ENCODE assay signal across 9 mouse cellular contexts in the genomic region with DNA sequence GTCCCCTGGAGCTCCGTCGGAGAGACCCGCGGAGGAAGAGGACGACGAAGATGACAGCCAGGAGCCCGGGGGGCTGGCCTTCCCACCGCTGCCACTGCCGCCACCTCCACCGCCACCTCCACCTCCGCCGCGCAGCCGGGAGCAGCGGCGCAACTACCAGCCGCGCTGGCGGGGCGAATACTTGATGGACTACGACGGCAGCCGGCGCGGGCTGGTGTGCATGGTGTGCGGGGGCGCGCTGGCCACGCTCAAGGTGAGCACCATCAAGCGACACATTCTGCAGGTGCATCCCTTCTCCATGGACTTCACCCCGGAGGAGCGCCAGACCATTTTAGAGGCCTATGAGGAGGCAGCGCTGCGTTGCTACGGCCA. TPM values are rescaled to one million over a fixed set of nuclear protein-coding genes. Genes with fewer than 3 reads are reported as not detected.
DNase-seq lines count a peak whose midpoint lies in the region; ATAC-seq and TF ChIP-seq lines count a peak whose summit lies in the region.
"Had no signal": no experiment of that assay in that cellular context is flagged by ENCODE, and none has a peak within 500 bp of the region (broad histone marks: within the 10 kb centered on the region; RNA-seq: fewer than 3 reads in every experiment).

No protein-coding gene starts in this region.

- H3K4me1 ChIP-seq in kidney, postnatal 0 days (replicated peaks; ENCODE audit: insufficient read depth, low read length): peaks cover 41% of the 10 kb centered on the region
- peaks cover 47% of the 10 kb centered on the region for H3K4me1 ChIP-seq in embryonic facial prominence, embryonic 14.5 days (ENCODE audit: control insufficient read depth, insufficient read depth, low read length)
- H3K4me1 ChIP-seq in intestine, embryonic 14.5 days (replicated peaks; ENCODE audit: control insufficient read depth, insufficient read depth, low read length): peaks cover 60% of the 10 kb centered on the region
- H3K4me1 ChIP-seq in midbrain, postnatal 0 days (ENCODE audit: insufficient read depth, low read length): peaks cover 16% of the 10 kb centered on the region

- TF ChIP-seq CTCF in kidney, postnatal 0 days (IDR thresholded peaks at IDR 0.05; ENCODE audit: low read depth): no peak
- no peak for TF ChIP-seq CTCF in midbrain, postnatal 0 days (IDR thresholded peaks at IDR 0.05)

- ATAC-seq in kidney, postnatal 0 days (replicated peaks; ENCODE audit: low FRiP score, low read depth): peak; percentile 0; the same call in 1 of the 2 replicates
- no peak for ATAC-seq in embryonic facial prominence, embryonic 14.5 days (ENCODE audit: low read depth)
- ATAC-seq in intestine, embryonic 14.5 days (replicated peaks; ENCODE audit: low FRiP score, low TSS enrichment, low read depth): no peak
- ATAC-seq in midbrain, postnatal 0 days (ENCODE audit: low FRiP score): peak; percentile 1; the same call in 1 of the 2 replicates

- no peak overlapping the region for H3K27ac ChIP-seq in kidney, postnatal 0 days
- H3K27ac ChIP-seq in embryonic facial prominence, embryonic 14.5 days (replicated peaks; ENCODE audit: low read depth, low read length): peak overlapping the region; percentile 65
- H3K27ac ChIP-seq in intestine, embryonic 14.5 days (ENCODE audit: low read depth): peak overlapping the region; percentile 33
- H3K27ac ChIP-seq in midbrain, postnatal 0 days (ENCODE audit: low read depth, low read length): peak overlapping the region; percentile 74

- no peaks in the 10 kb centered on the region for H3K27me3 ChIP-seq in kidney, postnatal 0 days (ENCODE audit: insufficient read depth, low read length)
- no peaks in the 10 kb centered on the region for H3K27me3 ChIP-seq in embryonic facial prominence, embryonic 14.5 days (replicated peaks; ENCODE audit: control insufficient read depth, insufficient read depth, low read length)
- no peaks in the 10 kb centered on the region for H3K27me3 ChIP-seq in intestine, embryonic 14.5 days (replicated peaks; ENCODE audit: control insufficient read depth, insufficient read depth, low read length)
- no peaks in the 10 kb centered on the region for H3K27me3 ChIP-seq in midbrain, postnatal 0 days (ENCODE audit: insufficient read depth, low read length)
- H3K27me3 ChIP-seq: Patski had no signal

- peak; percentile 35 for DNase-seq in kidney, postnatal 0 days (ENCODE audit: low spot score)
- DNase-seq in kidney, adult 9 months: no peak
- no peak for DNase-seq in embryonic facial prominence, embryonic 14.5 days (ENCODE audit: low spot score)
- DNase-seq in intestine, embryonic 14.5 days (ENCODE audit: low spot score): peak; percentile 74
- no peak for DNase-seq in midbrain, postnatal 0 days (ENCODE audit: low spot score)
- DNase-seq in gastrocnemius, postnatal 10 days: no peak
- DNase-seq in yolk sac, embryonic 10.5 days (ENCODE audit: low spot score): no peak
- no peak for DNase-seq in retina, postnatal 1 day

- WGBS in kidney, postnatal 0 days: 13% methylated on average over 34 of the region's 35 CpGs
- 18% methylated on average over 12 of the region's 35 CpGs for WGBS in embryonic facial prominence, embryonic 14.5 days
- WGBS in intestine, embryonic 14.5 days: 29% methylated on average over 35 of the region's 35 CpGs
- 6% methylated on average over 32 of the region's 35 CpGs for WGBS in midbrain, postnatal 0 days

- H3K9me3 ChIP-seq in kidney, postnatal 0 days (replicated peaks; ENCODE audit: low read length): no peaks in the 10 kb centered on the region
- no peaks in the 10 kb centered on the region for H3K9me3 ChIP-seq in embryonic facial prominence, embryonic 14.5 days (ENCODE audit: control insufficient read depth, low read length)
- H3K9me3 ChIP-seq in intestine, embryonic 14.5 days (ENCODE audit: control insufficient read depth, low read length): no peaks in the 10 kb centered on the region
- no peaks in the 10 kb centered on the region for H3K9me3 ChIP-seq in midbrain, postnatal 0 days (ENCODE audit: low read length)

- H3K9ac ChIP-seq in kidney, postnatal 0 days (ENCODE audit: low read depth, low read length): peak overlapping the region; percentile 50; the same call in 1 of the 2 replicates
- H3K9ac ChIP-seq in embryonic facial prominence, embryonic 14.5 days (ENCODE audit: low read depth, low read length): peak overlapping the region; percentile 50
- H3K9ac ChIP-seq in intestine, embryonic 14.5 days (ENCODE audit: low read length): peak overlapping the region; percentile 3; the same call in 1 of the 2 replicates
- peak overlapping the region; percentile 64 for H3K9ac ChIP-seq in midbrain, postnatal 0 days (replicated peaks; ENCODE audit: low read length, poor library complexity, severe bottlenecking)

- peak overlapping the region; percentile 22 for H3K4me3 ChIP-seq in kidney, postnatal 0 days (replicated peaks; ENCODE audit: low read depth, low read length)
- H3K4me3 ChIP-seq in embryonic facial prominence, embryonic 14.5 days (ENCODE audit: low read depth, low read length): peak overlapping the region; percentile 22
- H3K4me3 ChIP-seq in intestine, embryonic 14.5 days (ENCODE audit: low read depth, low read length): peak overlapping the region; percentile 13; the same call in 1 of the 2 replicates
- H3K4me3 ChIP-seq in midbrain, postnatal 0 days (ENCODE audit: low read depth, low read length): peak overlapping the region; percentile 37

- peak overlapping the region; percentile 51 for H3K4me2 ChIP-seq in kidney, postnatal 0 days (ENCODE audit: low read length)
- peak overlapping the region; percentile 48 for H3K4me2 ChIP-seq in embryonic facial prominence, embryonic 14.5 days (ENCODE audit: low read depth, low read length)
- peak overlapping the region; percentile 36 for H3K4me2 ChIP-seq in intestine, embryonic 14.5 days (ENCODE audit: low read length)
- peak overlapping the region; percentile 50 for H3K4me2 ChIP-seq in midbrain, postnatal 0 days (ENCODE audit: low read depth, low read length, poor library complexity, severe bottlenecking)

- peaks cover 31% of the 10 kb centered on the region for H3K36me3 ChIP-seq in kidney, postnatal 0 days (ENCODE audit: insufficient read depth, low read length)
- H3K36me3 ChIP-seq in embryonic facial prominence, embryonic 14.5 days (ENCODE audit: control insufficient read depth, insufficient read depth, low read length): peaks cover 78% of the 10 kb centered on the region
- H3K36me3 ChIP-seq in intestine, embryonic 14.5 days (ENCODE audit: control insufficient read depth, insufficient read depth, low read length): peaks cover 74% of the 10 kb centered on the region
- H3K36me3 ChIP-seq in midbrain, postnatal 0 days (ENCODE audit: insufficient read depth, low read length): peaks cover 6% of the 10 kb centered on the region

RNA-seq across cellular contexts. Expression of a gene that starts 5.2 kb away (rescaled TPM):
- polyA plus RNA-seq in kidney, postnatal 0 days (2015; fragmentation: Nextera tagmentation; extraction: Ambion mirVana): 4.8 and 5.2 TPM in 2 replicates
- polyA plus RNA-seq in embryonic facial prominence, embryonic 14.5 days (2014; fragmentation: Nextera tagmentation; extraction: Ambion mirVana): 10.3 and 11.2 TPM in 2 replicates
- 9.1 and 9.4 TPM in 2 replicates for polyA plus RNA-seq in intestine, embryonic 14.5 days (2014; fragmentation: Nextera tagmentation; extraction: Ambion mirVana)
- 108 and 112 TPM in 2 replicates for total RNA-seq in midbrain, postnatal 0 days (2014; rRNA removed)
- 7.6 and 8.1 TPM in 2 replicates for polyA plus RNA-seq in midbrain, postnatal 0 days (2015; fragmentation: Nextera tagmentation; extraction: Ambion mirVana)
- 10 to 100 TPM; 14.6 to 22.1 TPM for total RNA-seq in gastrocnemius, postnatal 10 days (2021)

RNA-seq across cellular contexts. Expression of a gene that starts 39.8 kb away (rescaled TPM):
- polyA plus RNA-seq in kidney, postnatal 0 days (2015; fragmentation: Nextera tagmentation; extraction: Ambion mirVana): 19.2 and 21.9 TPM in 2 replicates
- 18.8 and 23.5 TPM in 2 replicates for polyA plus RNA-seq in embryonic facial prominence, embryonic 14.5 days (2014; fragmentation: Nextera tagmentation; extraction: Ambion mirVana)
- 23.7 and 24.3 TPM in 2 replicates for polyA plus RNA-seq in intestine, embryonic 14.5 days (2014; fragmentation: Nextera tagmentation; extraction: Ambion mirVana)
- 35.2 and 38.8 TPM in 2 replicates for total RNA-seq in midbrain, postnatal 0 days (2014; rRNA removed)
- polyA plus RNA-seq in midbrain, postnatal 0 days (2015; fragmentation: Nextera tagmentation; extraction: Ambion mirVana): 19.2 and 19.8 TPM in 2 replicates
- 10 to 100 TPM; 11.8 to 17.2 TPM for total RNA-seq in gastrocnemius, postnatal 10 days (2021)

Comparison
In these comparisons a context has a peak if more than half of its experiments do, and no peak if none do; other contexts are left out.
1. DNase-seq: peak in kidney, postnatal 0 days (single experiment) and intestine, embryonic 14.5 days (single experiment); none in kidney, adult 9 months (single experiment), embryonic facial prominence, embryonic 14.5 days (single experiment), midbrain, postnatal 0 days (single experiment), gastrocnemius, postnatal 10 days (single experiment), yolk sac, embryonic 10.5 days (single experiment) and retina, postnatal 1 day (single experiment).
2. ATAC-seq: peak in kidney, postnatal 0 days (single experiment) and midbrain, postnatal 0 days (single experiment); none in embryonic facial prominence, embryonic 14.5 days (single experiment) and intestine, embryonic 14.5 days (single experiment).
3. H3K9ac ChIP-seq: peak in every context shown above with its lines; median percentile 64 in midbrain, postnatal 0 days; 50 in kidney, postnatal 0 days; 50 in embryonic facial prominence, embryonic 14.5 days; 3 in intestine, embryonic 14.5 days.
4. Peak in every context shown above with its lines, with median percentiles within 50 percentile points of each other: H3K4me2 ChIP-seq and H3K4me3 ChIP-seq.